Mouse (Mus musculus) fibroblast of lung, adult 2 months (primary cell): ENCODE results near the gene Ankib1.
A peak's percentile ranks its signal among the peaks of the same experiment; 100 is the strongest.
"Not testable (repeated sequence)": the region's sequence is repeated elsewhere in the genome, so short reads cannot be mapped to it uniquely, and the experiment has no call there.

Experiments
- DNase-seq: peaks from one replicate; pipeline ENCODE4 v3.0.0-alpha.2; 2011; ENCODE audit warnings: low read depth

Gene Ankib1

GRCm38 (mm10) chr5:3802433-3803291 lies at the start of gene Ankib1, which contains the start of gene Krit1:
Ankib1 (minus strand) TSS chr5:3802925.
Krit1 (plus strand) TSS chr5:3803184.
- DNase-seq: peak; percentile 29

GRCm38 (mm10) chr5:3845026-3845425 lies 42.3 kb upstream of the Ankib1 start, which contains the start of gene Lrrd1:
Lrrd1 (plus strand) TSS chr5:3845173.
- DNase-seq: no peak

- no peak for DNase-seq
These were observed 31.4 kb upstream of the Ankib1 start for GRCm38 (mm10) chr5:3834107-3834506.

- no peak for DNase-seq
These were observed 5.7 kb upstream of the Ankib1 start for GRCm38 (mm10) chr5:3808472-3808871.

GRCm38 (mm10) chr5:3803292-3804165 lies 804 bp upstream of the Ankib1 start:
- DNase-seq: peak; percentile 40

GRCm38 (mm10) chr5:3801672-3802432 lies 873 bp downstream of the Ankib1 start:
- no peak for DNase-seq

GRCm38 (mm10) chr5:3800881-3801280 lies 1.8 kb downstream of the Ankib1 start:
- DNase-seq: no peak

- no peak for DNase-seq
These were observed 2.7 kb downstream of the Ankib1 start for GRCm38 (mm10) chr5:3800041-3800440.

- not testable (repeated sequence) for DNase-seq
These were observed 4.1 kb downstream of the Ankib1 start for GRCm38 (mm10) chr5:3798656-3799055.

- not testable (repeated sequence) for DNase-seq
These were observed 5.6 kb downstream of the Ankib1 start for GRCm38 (mm10) chr5:3797101-3797500.

- DNase-seq: no peak
These were observed 11.7 kb downstream of the Ankib1 start for GRCm38 (mm10) chr5:3791048-3791447.

- peak; percentile 56 for DNase-seq
These were observed 15.2 kb downstream of the Ankib1 start for GRCm38 (mm10) chr5:3787548-3787947.

- DNase-seq: no peak
These were observed 17.8 kb downstream of the Ankib1 start for GRCm38 (mm10) chr5:3784751-3785496.

- no peak for DNase-seq
These were observed 18.6 kb downstream of the Ankib1 start for GRCm38 (mm10) chr5:3783947-3784681.

- no peak for DNase-seq
These were observed 20.1 kb downstream of the Ankib1 start for GRCm38 (mm10) chr5:3782670-3783069.

GRCm38 (mm10) chr5:3772017-3772416 lies 30.7 kb downstream of the Ankib1 start:
- no peak for DNase-seq

GRCm38 (mm10) chr5:3771512-3771911 lies 31.2 kb downstream of the Ankib1 start:
- no peak for DNase-seq

GRCm38 (mm10) chr5:3750536-3750935 lies 52.2 kb downstream of the Ankib1 start:
- DNase-seq: not testable (repeated sequence)

GRCm38 (mm10) chr5:3732846-3733245 lies 69.9 kb downstream of the Ankib1 start:
- DNase-seq: not testable (repeated sequence)

- no peak for DNase-seq
These were observed 73.9 kb downstream of the Ankib1 start for GRCm38 (mm10) chr5:3728820-3729219.
